Mouse (Mus musculus) E14TG2a.4 (cell line): ENCODE data around the gene Hus1b.

Experiments used
- CTCF ChIP-seq: conservative IDR thresholded peaks from 2 replicates; pipeline ENCODE4 v1.5.1; 2014; ENCODE audit warnings: low read length
- NANOG ChIP-seq: IDR thresholded peaks from 2 replicates; pipeline ENCODE4 v1.6.1; 2014; ENCODE audit warnings: borderline replicate concordance, low read length, mixed read lengths
- POU5F1 ChIP-seq: IDR thresholded peaks from 2 replicates; pipeline ENCODE4 v1.6.1; 2014; ENCODE audit warnings: low read length, borderline replicate concordance

GRCm38 (mm10) chr13:30913028-30913427 is 34.5 kb downstream of the Hus1b start:
- TF ChIP-seq CTCF (no peak), POU5F1 (no peak), NANOG (no peak)
